Comparison of ENCODE assay signal across 20 mouse cellular contexts in the genomic region with DNA sequence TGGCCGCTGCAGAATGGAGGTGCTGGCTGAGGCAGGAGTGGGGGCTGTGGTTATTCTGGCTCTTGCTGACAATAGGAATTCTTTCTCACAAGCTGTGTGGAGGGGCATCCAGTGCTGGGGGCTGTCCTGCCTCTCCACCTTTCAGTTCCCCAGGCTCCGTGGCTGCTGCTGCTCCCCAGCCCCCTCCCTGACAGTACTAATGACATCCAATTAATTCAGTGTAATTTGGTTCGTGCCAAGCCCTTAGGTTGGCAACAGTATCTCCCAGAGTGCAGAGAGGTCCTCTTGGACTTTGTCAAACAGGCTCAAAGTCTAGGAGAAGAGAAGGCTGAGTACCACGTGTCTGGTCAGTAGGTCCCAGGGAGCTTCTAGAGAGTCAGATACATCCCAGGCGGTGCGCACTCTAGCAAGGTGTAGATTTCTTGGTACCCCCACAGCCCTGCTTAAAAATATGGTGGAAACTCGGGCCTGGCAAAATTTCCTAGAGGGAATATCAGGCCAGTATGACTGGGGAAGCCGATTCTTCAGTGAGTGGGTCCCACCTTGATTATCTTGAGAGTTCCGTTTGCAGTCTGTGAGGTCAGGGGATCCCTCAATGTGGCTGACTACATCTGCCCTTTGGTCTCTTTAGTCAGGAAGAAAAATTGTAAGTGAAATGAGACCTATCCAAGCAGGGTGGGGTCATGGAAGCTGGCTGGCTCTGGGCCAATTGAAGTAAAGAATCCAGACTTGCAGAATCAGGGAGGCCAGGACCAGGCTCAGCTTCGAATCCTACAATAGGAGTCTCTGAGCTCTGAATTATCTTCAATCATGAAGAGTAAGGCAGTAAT. TPM values are rescaled to one million over a fixed set of nuclear protein-coding genes. Genes with fewer than 3 reads are reported as not detected.
DNase-seq lines count a peak whose midpoint lies in the region; ATAC-seq and TF ChIP-seq lines count a peak whose summit lies in the region.
"Had no signal": no experiment of that assay in that cellular context is flagged by ENCODE, and none has a peak within 500 bp of the region (broad histone marks: within the 10 kb centered on the region; RNA-seq: fewer than 3 reads in every experiment).

No protein-coding gene starts in this region.

- H3K9ac ChIP-seq in forebrain, embryonic 11.5 days (ENCODE audit: low read length): peak overlapping the region; percentile 23; the same call in 1 of the 2 replicates
- no peak overlapping the region for H3K9ac ChIP-seq in forebrain, postnatal 0 days
- no peak overlapping the region; the same call in 1 of the 2 replicates for H3K9ac ChIP-seq in midbrain, embryonic 14.5 days (replicated peaks; ENCODE audit: low read length)
- H3K9ac ChIP-seq in intestine, embryonic 16.5 days (ENCODE audit: low read depth, low read length): no peak overlapping the region
- H3K9ac ChIP-seq: lung, embryonic 14.5 days; stomach, embryonic 15.5 days had no signal

- no peak for TF ChIP-seq CTCF in forebrain, postnatal 0 days (IDR thresholded peaks at IDR 0.05; ENCODE audit: low read depth)

- no peak for DNase-seq in forebrain, embryonic 11.5 days (ENCODE audit: low spot score)
- DNase-seq in forebrain, postnatal 0 days: no peak
- no peak for DNase-seq in midbrain, embryonic 10.5 days (ENCODE audit: low spot score)
- DNase-seq in midbrain, embryonic 14.5 days: no peak
- DNase-seq in kidney, postnatal 25 days: peak; percentile 60 to 78
- DNase-seq in urinary bladder, adult 18-20 months (ENCODE audit: low spot score in 2 of 2): no peak
- DNase-seq in layer of hippocampus, postnatal 10 days (ENCODE audit: low spot score in 2 of 2): no peak
- DNase-seq: adrenal gland, postnatal 25 days; cerebellum, adult 9-10 months; gastrocnemius, postnatal 25 days; heart, postnatal 14 days; layer of hippocampus, adult 9-11 months; liver; lung, embryonic 14.5 days had no signal

- no peak for ATAC-seq in forebrain, embryonic 11.5 days (replicated peaks; ENCODE audit: low FRiP score)
- no peak for ATAC-seq in forebrain, postnatal 0 days
- no peak for ATAC-seq in midbrain, embryonic 14.5 days (ENCODE audit: low FRiP score, low TSS enrichment)
- ATAC-seq in intestine, embryonic 16.5 days: peak; percentile 83
- ATAC-seq: hindbrain, postnatal 0 days had no signal

- 56% methylated on average over 10 of the region's 10 CpGs for WGBS in forebrain, embryonic 11.5 days
- 50% methylated on average over 10 of the region's 10 CpGs for WGBS in forebrain, postnatal 0 days
- 63% methylated on average over 10 of the region's 10 CpGs for WGBS in midbrain, embryonic 10.5 days
- 58% methylated on average over 10 of the region's 10 CpGs for WGBS in midbrain, embryonic 14.5 days
- WGBS in intestine, embryonic 16.5 days: 54% methylated on average over 10 of the region's 10 CpGs

- H3K4me1 ChIP-seq in forebrain, embryonic 11.5 days (replicated peaks; ENCODE audit: control insufficient read depth, insufficient read depth, low read length): peaks cover 4% of the 10 kb centered on the region; the same call in 1 of the 2 replicates
- H3K4me1 ChIP-seq in forebrain, postnatal 0 days (ENCODE audit: insufficient read depth): no peaks in the 10 kb centered on the region
- peaks cover 22% of the 10 kb centered on the region for H3K4me1 ChIP-seq in midbrain, embryonic 10.5 days
- H3K4me1 ChIP-seq in midbrain, embryonic 14.5 days (ENCODE audit: control insufficient read depth, insufficient read depth, low read length): peaks cover 6% of the 10 kb centered on the region
- H3K4me1 ChIP-seq in intestine, embryonic 16.5 days (ENCODE audit: control insufficient read depth, insufficient read depth, low read length): peaks cover 9% of the 10 kb centered on the region; the same call in 1 of the 2 replicates
- H3K4me1 ChIP-seq: stomach, embryonic 15.5 days had no signal

- no peak overlapping the region for H3K4me2 ChIP-seq in forebrain, embryonic 11.5 days (ENCODE audit: low read depth, low read length, severe bottlenecking)
- H3K4me2 ChIP-seq in forebrain, postnatal 0 days (ENCODE audit: low read depth): no peak overlapping the region
- no peak overlapping the region for H3K4me2 ChIP-seq in midbrain, embryonic 14.5 days (ENCODE audit: low read length)
- no peak overlapping the region for H3K4me2 ChIP-seq in intestine, embryonic 16.5 days (ENCODE audit: low read depth, low read length)
- H3K4me2 ChIP-seq: lung, embryonic 14.5 days; stomach, embryonic 15.5 days had no signal

- H3K9me3 ChIP-seq in forebrain, embryonic 11.5 days (ENCODE audit: control insufficient read depth, low read length): no peaks in the 10 kb centered on the region; the same call in 1 of the 2 replicates
- H3K9me3 ChIP-seq in forebrain, postnatal 0 days (ENCODE audit: low read length): no peaks in the 10 kb centered on the region
- H3K9me3 ChIP-seq in midbrain, embryonic 10.5 days (replicated peaks): no peaks in the 10 kb centered on the region
- H3K9me3 ChIP-seq in midbrain, embryonic 14.5 days (ENCODE audit: control insufficient read depth, low read length): no peaks in the 10 kb centered on the region
- no peaks in the 10 kb centered on the region for H3K9me3 ChIP-seq in intestine, embryonic 16.5 days (ENCODE audit: control insufficient read depth, low read length)
- H3K9me3 ChIP-seq: heart, embryonic 10.5 days; stomach, embryonic 15.5 days had no signal

- H3K4me3 ChIP-seq in forebrain, embryonic 11.5 days (ENCODE audit: low read depth, low read length): no peak overlapping the region
- no peak overlapping the region for H3K4me3 ChIP-seq in forebrain, postnatal 0 days (ENCODE audit: low read depth, low read length)
- H3K4me3 ChIP-seq in midbrain, embryonic 10.5 days: no peak overlapping the region
- no peak overlapping the region for H3K4me3 ChIP-seq in midbrain, embryonic 14.5 days (replicated peaks; ENCODE audit: low read depth, low read length)
- no peak overlapping the region for H3K4me3 ChIP-seq in intestine, embryonic 16.5 days (ENCODE audit: low read length)
- H3K4me3 ChIP-seq: heart, embryonic 10.5 days; megakaryocyte, embryonic 14.5 days; myocyte; stomach, embryonic 15.5 days had no signal

- no peak overlapping the region for H3K27ac ChIP-seq in forebrain, embryonic 11.5 days (ENCODE audit: low read depth, low read length)
- no peak overlapping the region for H3K27ac ChIP-seq in forebrain, postnatal 0 days (ENCODE audit: low read depth, low read length)
- peak overlapping the region; percentile 29 for H3K27ac ChIP-seq in midbrain, embryonic 10.5 days (replicated peaks)
- no peak overlapping the region for H3K27ac ChIP-seq in midbrain, embryonic 14.5 days (replicated peaks; ENCODE audit: low read depth, low read length)
- H3K27ac ChIP-seq in intestine, embryonic 16.5 days (ENCODE audit: low read length): 0 out of 2 replicates have a peak overlapping the region, but pooled peaks have one; percentile 21
- H3K27ac ChIP-seq: heart, embryonic 10.5 days; hindbrain, postnatal 0 days; stomach, embryonic 15.5 days had no signal

- no peaks in the 10 kb centered on the region for H3K36me3 ChIP-seq in forebrain, embryonic 11.5 days (ENCODE audit: control insufficient read depth, insufficient read depth, low read length)
- H3K36me3 ChIP-seq in forebrain, postnatal 0 days (ENCODE audit: insufficient read depth): no peaks in the 10 kb centered on the region
- H3K36me3 ChIP-seq in midbrain, embryonic 10.5 days: no peaks in the 10 kb centered on the region
- no peaks in the 10 kb centered on the region for H3K36me3 ChIP-seq in midbrain, embryonic 14.5 days (ENCODE audit: control insufficient read depth, insufficient read depth, low read length)
- H3K36me3 ChIP-seq in intestine, embryonic 16.5 days (ENCODE audit: control insufficient read depth, insufficient read depth, low read length): no peaks in the 10 kb centered on the region
- H3K36me3 ChIP-seq: heart, embryonic 10.5 days; stomach, embryonic 15.5 days had no signal

- no peaks in the 10 kb centered on the region for H3K27me3 ChIP-seq in forebrain, embryonic 11.5 days (ENCODE audit: control insufficient read depth, insufficient read depth, low read length)
- no peaks in the 10 kb centered on the region for H3K27me3 ChIP-seq in forebrain, postnatal 0 days (ENCODE audit: insufficient read depth, low read length)
- peaks cover 16% of the 10 kb centered on the region; the same call in 1 of the 2 replicates for H3K27me3 ChIP-seq in midbrain, embryonic 10.5 days (ENCODE audit: low read depth, poor library complexity, severe bottlenecking)
- no peaks in the 10 kb centered on the region; the same call in 1 of the 2 replicates for H3K27me3 ChIP-seq in midbrain, embryonic 14.5 days (ENCODE audit: control insufficient read depth, insufficient read depth, low read length)
- no peaks in the 10 kb centered on the region for H3K27me3 ChIP-seq in intestine, embryonic 16.5 days (replicated peaks; ENCODE audit: control insufficient read depth, insufficient read depth, low read length)
- H3K27me3 ChIP-seq: stomach, embryonic 15.5 days had no signal

RNA-seq across cellular contexts. Expression of gene Ccnq, which starts 26.5 kb away (rescaled TPM):
- 35.9 and 43.4 TPM in 2 replicates for polyA plus RNA-seq in forebrain, embryonic 11.5 days (2014; fragmentation: Nextera tagmentation; extraction: Ambion mirVana)
- 28.3 and 30.7 TPM in 2 replicates for total RNA-seq in forebrain, postnatal 0 days (2014; rRNA removed)
- polyA plus RNA-seq in forebrain, postnatal 0 days (2015; fragmentation: Nextera tagmentation; extraction: Ambion mirVana): 31.8 and 33.1 TPM in 2 replicates
- 39.5 and 40.5 TPM in 2 replicates for polyA plus RNA-seq in midbrain, embryonic 10.5 days (2016; fragmentation: Nextera tagmentation; extraction: Ambion mirVana)
- polyA plus RNA-seq in midbrain, embryonic 14.5 days (2014; fragmentation: Nextera tagmentation; extraction: Ambion mirVana): 34.9 and 35.2 TPM in 2 replicates
- 35.9 and 38.5 TPM in 2 replicates for polyA plus RNA-seq in intestine, embryonic 16.5 days (2015; fragmentation: Nextera tagmentation; extraction: Ambion mirVana)
- 10 to 100 TPM; 16.2 to 19.4 TPM for total RNA-seq in layer of hippocampus, postnatal 10 days (2021)

RNA-seq across cellular contexts. Expression of gene Lyrm9, which starts 48.3 kb away (rescaled TPM):
- 18.6 and 23.4 TPM in 2 replicates for polyA plus RNA-seq in forebrain, embryonic 11.5 days (2014; fragmentation: Nextera tagmentation; extraction: Ambion mirVana)
- total RNA-seq in forebrain, postnatal 0 days (2014; rRNA removed): 24.4 and 40.2 TPM in 2 replicates
- polyA plus RNA-seq in forebrain, postnatal 0 days (2015; fragmentation: Nextera tagmentation; extraction: Ambion mirVana): 37.8 and 41.5 TPM in 2 replicates
- polyA plus RNA-seq in midbrain, embryonic 10.5 days (2016; fragmentation: Nextera tagmentation; extraction: Ambion mirVana): 20.7 and 21.8 TPM in 2 replicates
- 26.1 and 30.9 TPM in 2 replicates for polyA plus RNA-seq in midbrain, embryonic 14.5 days (2014; fragmentation: Nextera tagmentation; extraction: Ambion mirVana)
- 20.7 and 21.9 TPM in 2 replicates for polyA plus RNA-seq in intestine, embryonic 16.5 days (2015; fragmentation: Nextera tagmentation; extraction: Ambion mirVana)
- total RNA-seq in layer of hippocampus, postnatal 10 days (2021): 10 to 100 TPM; 23.5 to 24.6 TPM

Comparison
In these comparisons a context has a peak if more than half of its experiments do, and no peak if none do; other contexts are left out.
1. H3K27ac ChIP-seq: peak in midbrain, embryonic 10.5 days (single experiment) and intestine, embryonic 16.5 days (single experiment); none in forebrain, embryonic 11.5 days (single experiment), forebrain, postnatal 0 days (single experiment) and midbrain, embryonic 14.5 days (single experiment).
2. DNase-seq: peak in kidney, postnatal 25 days (2 of 2); none in forebrain, embryonic 11.5 days (single experiment), forebrain, postnatal 0 days (single experiment), midbrain, embryonic 10.5 days (single experiment), midbrain, embryonic 14.5 days (single experiment), urinary bladder, adult 18-20 months (0 of 2) and layer of hippocampus, postnatal 10 days (0 of 2).